Mouse (Mus musculus) heart, postnatal 0 days (tissue): ENCODE data around the gene Ubxn6. TPM values are rescaled to one million over a fixed set of nuclear protein-coding genes. Genes with fewer than 3 reads are reported as not detected.
A peak's percentile ranks its signal among the peaks of the same experiment; 100 is the strongest.
"Not testable (repeated sequence)": the region's sequence is repeated elsewhere in the genome, so short reads cannot be mapped to it uniquely, and the experiment has no call there.

Experiments
- ATAC-seq: fragments of 200-750 bp; cut with Nextera tagmentation; 2 replicates; pipeline ENCODE4 v1.8.0; 2017; ENCODE audit warnings: low read depth, moderate number of reproducible peaks, moderate library complexity; ENCODE audit not compliant: insufficient read depth
- DNase-seq: peaks from one replicate; pipeline ENCODE4 v3.0.0-alpha.2; 2016; ENCODE audit warnings: low spot score
- H3K27ac ChIP-seq: fragments of 300-500 bp; sonication (generic); 2 replicates; pipeline ENCODE4 v1.5.1; 2014; ENCODE audit warnings: low read depth, mild to moderate bottlenecking
- H3K27me3 ChIP-seq: fragments of 300-500 bp; sonication (generic); 2 replicates; pipeline ENCODE4 v1.6.1; 2014; ENCODE audit warnings: low read length, mixed read lengths; ENCODE audit not compliant: control insufficient read depth, insufficient read depth
- H3K36me3 ChIP-seq: fragments of 300-500 bp; sonication (generic); replicated peaks from 2 replicates; pipeline ENCODE4 v1.6.1; 2014; ENCODE audit warnings: low read length, mixed read lengths; ENCODE audit not compliant: control insufficient read depth, insufficient read depth
- H3K4me1 ChIP-seq: fragments of 300-500 bp; sonication (generic); 2 replicates; pipeline ENCODE4 v1.6.1; 2014; ENCODE audit warnings: antibody characterized with exemption; ENCODE audit not compliant: control insufficient read depth, insufficient read depth
- H3K4me2 ChIP-seq: fragments of 300-500 bp; sonication (generic); 2 replicates; pipeline ENCODE4 v1.6.1; 2014; ENCODE audit warnings: low read depth, mild to moderate bottlenecking, low read length, moderate library complexity
- H3K4me3 ChIP-seq: fragments of 300-500 bp; sonication (generic); 2 replicates; pipeline ENCODE4 v1.5.1; 2014; ENCODE audit warnings: low read depth, low read length
- H3K9ac ChIP-seq: fragments of 300-500 bp; sonication (generic); replicated peaks from 2 replicates; pipeline ENCODE4 v1.6.1; 2014; ENCODE audit warnings: low read depth, low read length, mixed read lengths
- H3K9me3 ChIP-seq: fragments of 300-500 bp; sonication (generic); replicated peaks from 2 replicates; pipeline ENCODE4 v1.6.1; 2016; ENCODE audit warnings: low read length; ENCODE audit not compliant: control insufficient read depth
- CTCF ChIP-seq: IDR thresholded peaks from 2 replicates; pipeline ENCODE4 v1.5.1; 2016; ENCODE audit warnings: antibody characterized with exemption, control low read depth, low read depth
- EP300 ChIP-seq: IDR thresholded peaks from 2 replicates; pipeline ENCODE4 v1.6.1; 2016; ENCODE audit warnings: antibody characterized with exemption, low read depth
- WGBS: fragments of 180-500 bp; shearing (Covaris S2); extraction: QIAGEN DNeasy Blood & Tissue Kit; methylation state at CpG from one replicate; pipeline ENCODE4 v1.1.7; 2014; 5-methylcytosine and 5-hydroxymethylcytosine counted together
- polyA plus RNA-seq: library from polyadenylated mRNA; unstranded; fragments of >200 nt; fragmentation: Nextera tagmentation; extraction: Ambion mirVana; gene quantifications from 2 replicates; pipeline ENCODE4 v1.2.1, GENCODE M21; 2015
- total RNA-seq: library from RNA; depleted of rRNA; stranded (reverse); fragments of >200 nt; gene quantifications from 2 replicates; pipeline ENCODE4 v1.2.3, GENCODE M21; 2014; ENCODE audit warnings: low replicate concordance

Ubxn6 gene
- total and polyA plus RNA-seq, 2 experiments from 2014 or later: 58.2 to 68.1 TPM

- 78% methylated on average over 1 of the region's 1 CpGs for WGBS
- H3K4me1 ChIP-seq: no peaks in the 10 kb centered on the region
- no peak overlapping the region for H3K4me2 ChIP-seq
- ATAC-seq: no peak
- DNase-seq: no peak
- H3K9me3 ChIP-seq: no peaks in the 10 kb centered on the region
- no peak overlapping the region for H3K4me3 ChIP-seq
- peaks cover 50% of the 10 kb centered on the region for H3K36me3 ChIP-seq
- no peak for TF ChIP-seq EP300
- TF ChIP-seq CTCF: no peak
- no peak overlapping the region for H3K27ac ChIP-seq
- H3K9ac ChIP-seq: no peak overlapping the region
- no peaks in the 10 kb centered on the region for H3K27me3 ChIP-seq
These were observed 17.5 kb upstream of the Ubxn6 start for GRCm38 (mm10) chr17:56092312-56092711.

GRCm38 (mm10) chr17:56080781-56081585 lies 6.2 kb upstream of the Ubxn6 start:
- no peak for TF ChIP-seq CTCF
- no peak for TF ChIP-seq EP300
- peak overlapping the region; percentile 43 for H3K9ac ChIP-seq
- H3K27ac ChIP-seq: no peak overlapping the region
- peaks cover 29% of the 10 kb centered on the region; the same call in 1 of the 2 replicates for H3K36me3 ChIP-seq
- no peak for ATAC-seq
- peak; percentile 57 for DNase-seq
- H3K4me1 ChIP-seq: peaks cover 16% of the 10 kb centered on the region
- H3K4me2 ChIP-seq: peak overlapping the region; percentile 96
- no peaks in the 10 kb centered on the region for H3K27me3 ChIP-seq
- H3K9me3 ChIP-seq: no peaks in the 10 kb centered on the region
- 13% methylated on average over 8 of the region's 8 CpGs for WGBS
- peak overlapping the region; percentile 88 for H3K4me3 ChIP-seq

GRCm38 (mm10) chr17:56079921-56080320 lies 5.1 kb upstream of the Ubxn6 start:
- Histone ChIP-seq H3K27me3 (no peaks in the 10 kb centered on the region), H3K36me3 (peaks cover 22% of the 10 kb centered on the region; the same call in 1 of the 2 replicates), H3K9me3 (no peaks in the 10 kb centered on the region), H3K9ac (peak overlapping the region; percentile 91), H3K4me2 (peak overlapping the region; percentile 96), H3K4me3 (peak overlapping the region; percentile 88), H3K27ac (peak overlapping the region; percentile 66), H3K4me1 (peaks cover 16% of the 10 kb centered on the region)
- ATAC-seq: no peak
- DNase-seq: no peak
- TF ChIP-seq CTCF: no peak
- no peak for TF ChIP-seq EP300
- WGBS: 2% methylated on average over 11 of the region's 11 CpGs

- ATAC-seq: peak; percentile 90
- peaks cover 17% of the 10 kb centered on the region; the same call in 1 of the 2 replicates for H3K36me3 ChIP-seq
These were observed 4.3 kb upstream of the Ubxn6 start, which contains the start of gene Hdgfl2 for GRCm38 (mm10) chr17:56078880-56079795. Gene Hdgfl2, plus strand, starts transcription at chr17:56079634.

GRCm38 (mm10) chr17:56078361-56078760 lies 3.5 kb upstream of the Ubxn6 start:
- Histone ChIP-seq H3K4me3 (peak overlapping the region; percentile 30), H3K4me2 (peak overlapping the region; percentile 45), H3K27ac (peak overlapping the region; percentile 79), H3K4me1 (peaks cover 21% of the 10 kb centered on the region), H3K36me3 (peaks cover 14% of the 10 kb centered on the region; the same call in 1 of the 2 replicates)
- H3K9ac ChIP-seq, H3K27me3 ChIP-seq, ATAC-seq, H3K9me3 ChIP-seq, DNase-seq: not testable (repeated sequence)
- 64% methylated on average over 9 of the region's 9 CpGs for WGBS

More at GRCm38 (mm10) chr17:56078880-56079795, 4.3 kb upstream of the Ubxn6 start, which contains the start of gene Hdgfl2:
- H3K4me2 ChIP-seq: peak within 1 kb of the TSS; percentile 96
- peak within 1 kb of the TSS; percentile 79 for H3K27ac ChIP-seq
- H3K27me3 ChIP-seq: no peaks in the 10 kb centered on the region
- no peak for TF ChIP-seq CTCF
- 0 out of 2 replicates have a peak, but pooled peaks have one; percentile 64 for TF ChIP-seq EP300
- peak; percentile 100 for DNase-seq
- H3K4me3 ChIP-seq: peak within 1 kb of the TSS; percentile 88
- H3K4me1 ChIP-seq: peaks cover 18% of the 10 kb centered on the region
- no peaks in the 10 kb centered on the region for H3K9me3 ChIP-seq
- peak within 1 kb of the TSS; percentile 91 for H3K9ac ChIP-seq
- under 1% methylated on average over 61 of the region's 61 CpGs for WGBS
